Mouse (Mus musculus) embryonic fibroblast, embryonic 13.5 days (primary cell): ENCODE results near the gene Slc22a23. TPM values are rescaled to one million over a fixed set of nuclear protein-coding genes. Genes with fewer than 3 reads are reported as not detected.

ENCODE experiments used
- H3K27ac ChIP-seq: 2 replicates; pipeline ENCODE4 v1.5.1; 2012; ENCODE audit warnings: low read length, control low read depth, inconsistent platforms; ENCODE audit not compliant: insufficient read depth
- H3K4me1 ChIP-seq: 2 replicates; pipeline ENCODE4 v1.6.1; 2011; ENCODE audit warnings: low read length; ENCODE audit not compliant: control insufficient read depth, insufficient read depth
- H3K4me3 ChIP-seq: 2 replicates; pipeline ENCODE4 v1.5.1; 2011; ENCODE audit warnings: mild to moderate bottlenecking, control low read depth, low read length; ENCODE audit not compliant: insufficient read depth
- CTCF ChIP-seq: IDR thresholded peaks from 2 replicates; pipeline ENCODE4 v1.5.1; 2011; ENCODE audit warnings: mild to moderate bottlenecking, control low read depth, low read length, moderate library complexity, borderline replicate concordance; ENCODE audit not compliant: insufficient read depth
- POLR2A ChIP-seq: IDR thresholded peaks from 2 replicates; pipeline ENCODE4 v1.6.1; 2011; ENCODE audit warnings: low read depth, mild to moderate bottlenecking, control low read depth, low read length, moderate library complexity
- polyA plus RNA-seq: library from polyadenylated mRNA; stranded (reverse); fragments of >200 nt; gene quantifications from 2 replicates; pipeline ENCODE4 v1.2.4, GENCODE M21; 2011; ENCODE audit warnings: low read depth; ENCODE audit not compliant: missing spikeins, insufficient read length

Gene Slc22a23
- polyA plus RNA-seq, 1 experiment: 5.7 TPM

DNA sequence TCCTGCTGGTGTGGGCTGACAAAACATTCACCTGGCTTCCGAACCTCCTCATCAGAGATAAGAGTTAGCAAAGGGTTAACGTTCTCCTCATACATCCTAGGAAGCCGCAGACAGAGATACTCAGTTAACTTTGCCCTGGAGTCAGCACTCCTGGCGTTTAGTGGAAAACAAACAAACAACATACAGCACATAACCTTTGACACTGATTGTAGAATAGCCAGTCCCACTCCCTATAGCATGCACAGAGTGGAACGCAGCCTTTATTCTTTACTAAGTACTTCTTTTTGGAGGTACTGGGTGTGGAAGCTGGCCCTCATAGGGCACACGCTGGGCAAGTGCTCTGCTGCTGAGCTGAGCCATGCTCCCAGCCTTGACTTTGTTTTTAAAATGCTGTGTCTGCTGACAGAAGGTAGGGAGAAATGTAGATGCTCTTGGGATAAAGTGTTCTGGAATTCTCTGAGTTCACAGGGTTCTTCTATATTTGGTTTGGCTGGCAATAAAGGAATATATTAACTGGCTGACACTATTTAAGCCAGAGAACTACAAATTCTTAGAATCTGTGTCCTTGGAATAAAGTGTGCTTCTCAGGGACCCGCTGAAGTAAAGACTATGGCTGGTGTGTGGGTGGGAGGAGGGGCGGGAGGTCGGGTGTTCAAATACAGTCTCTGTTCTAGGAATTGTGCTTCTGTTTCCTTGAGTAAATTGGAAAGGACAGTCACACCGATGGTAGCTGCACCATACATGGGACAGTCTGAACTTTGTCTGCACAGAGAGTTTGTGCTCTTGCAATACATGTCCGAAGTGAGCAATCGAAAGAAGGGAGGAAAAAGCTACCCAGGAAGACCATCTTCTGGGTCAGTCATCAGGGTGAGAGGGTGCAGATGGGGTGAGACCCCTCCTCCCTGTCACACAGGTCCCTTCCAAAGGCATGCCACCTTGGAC lies 117.0 kb downstream of the Slc22a23 start:
- 0 out of 2 replicates have a peak, but pooled peaks cover 3% of the 10 kb centered on the region for H3K4me1 ChIP-seq
- TF ChIP-seq CTCF (no peak), POLR2A (no peak)
- no peak overlapping the region for H3K4me3 ChIP-seq
- no peak overlapping the region for H3K27ac ChIP-seq

DNA sequence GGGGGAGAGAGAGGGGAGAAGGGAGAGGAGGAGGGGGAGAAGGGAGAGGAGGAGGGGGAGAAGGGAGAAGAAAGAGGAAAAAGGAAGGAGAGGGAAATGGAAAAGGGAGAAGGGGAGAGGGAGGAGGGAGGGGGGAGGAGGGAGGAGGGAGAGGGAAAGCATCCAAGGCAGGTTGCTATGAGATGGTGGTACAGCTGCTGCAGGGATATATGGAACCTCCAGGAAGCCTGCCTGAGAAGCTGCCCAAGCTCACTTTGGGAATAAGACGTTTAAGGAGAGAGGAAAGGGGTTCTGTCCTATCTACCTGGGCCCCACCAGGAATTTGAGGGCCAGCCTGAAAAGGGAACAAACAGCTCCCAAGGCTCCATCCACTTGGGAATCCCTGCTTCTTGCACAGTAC lies 118.0 kb downstream of the Slc22a23 start:
- TF ChIP-seq CTCF (no peak), POLR2A (no peak)
- Histone ChIP-seq H3K4me3 (no peak overlapping the region), H3K27ac (no peak overlapping the region), H3K4me1 (no peaks in the 10 kb centered on the region)

DNA sequence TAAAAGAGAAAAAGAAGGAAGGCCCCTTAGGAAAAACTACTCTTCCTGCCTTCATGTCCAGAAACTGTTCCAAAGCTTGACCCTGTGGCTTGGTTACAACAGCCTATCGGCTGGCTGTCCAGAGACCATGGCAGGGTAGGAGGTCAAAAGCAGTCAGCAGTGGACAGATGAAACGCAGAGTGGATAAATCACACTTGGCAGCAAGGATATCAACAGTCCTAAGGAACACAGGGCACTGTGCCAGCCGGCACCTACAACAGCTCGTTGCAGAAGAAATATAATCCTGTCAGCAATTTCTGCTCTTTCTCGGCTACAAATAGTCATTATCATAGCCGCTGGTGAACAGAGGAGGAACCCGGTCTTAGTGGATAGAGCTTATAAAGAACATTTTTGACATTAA lies 122.0 kb downstream of the Slc22a23 start:
- Histone ChIP-seq H3K4me1 (no peaks in the 10 kb centered on the region), H3K27ac (no peak overlapping the region), H3K4me3 (no peak overlapping the region)
- no peak for TF ChIP-seq POLR2A
- TF ChIP-seq CTCF: no peak

DNA sequence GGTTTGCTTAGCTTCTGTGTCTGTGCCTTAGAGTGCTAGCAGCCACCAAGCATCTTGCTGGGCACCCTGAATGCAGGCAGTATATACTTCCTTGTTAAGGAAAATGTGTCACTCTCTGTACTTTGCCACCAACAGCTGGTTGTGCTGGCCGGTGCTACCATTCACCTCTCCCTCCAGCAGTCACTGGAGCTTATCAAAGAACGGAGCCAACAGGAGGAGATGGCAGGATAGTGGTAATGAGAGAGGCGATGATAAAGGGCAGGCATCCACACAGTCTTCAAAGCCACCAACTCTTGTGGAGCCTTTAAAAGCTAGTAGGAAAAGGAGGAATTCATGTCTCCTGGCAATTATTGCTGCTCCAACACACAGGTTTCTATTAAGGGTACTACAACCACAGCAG lies 125.3 kb downstream of the Slc22a23 start:
- Histone ChIP-seq H3K27ac (no peak overlapping the region), H3K4me1 (no peaks in the 10 kb centered on the region), H3K4me3 (no peak overlapping the region)
- no peak for TF ChIP-seq POLR2A
- no peak for TF ChIP-seq CTCF

DNA sequence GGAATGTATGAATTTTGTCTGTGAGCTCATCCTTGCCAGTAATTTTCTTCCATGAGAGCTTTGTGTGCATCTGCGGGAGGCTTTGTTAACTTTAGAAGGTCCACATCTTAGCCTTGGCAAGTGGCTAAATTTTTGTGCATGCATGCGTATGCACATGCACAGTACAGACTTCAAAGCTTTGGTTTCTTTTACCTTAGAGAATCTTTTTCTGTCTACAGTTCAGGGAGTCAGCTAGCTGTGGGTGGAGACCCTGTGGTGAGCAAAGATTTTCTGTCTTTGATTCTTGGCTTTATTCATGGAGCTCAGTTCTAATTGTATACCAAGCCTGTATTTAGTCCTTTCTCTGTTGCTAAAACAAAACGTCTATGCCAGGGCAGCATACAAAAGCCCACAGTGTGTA lies 126.2 kb downstream of the Slc22a23 start:
- Histone ChIP-seq H3K27ac (no peak overlapping the region), H3K4me1 (no peaks in the 10 kb centered on the region), H3K4me3 (no peak overlapping the region)
- TF ChIP-seq POLR2A: no peak
- TF ChIP-seq CTCF: no peak

DNA sequence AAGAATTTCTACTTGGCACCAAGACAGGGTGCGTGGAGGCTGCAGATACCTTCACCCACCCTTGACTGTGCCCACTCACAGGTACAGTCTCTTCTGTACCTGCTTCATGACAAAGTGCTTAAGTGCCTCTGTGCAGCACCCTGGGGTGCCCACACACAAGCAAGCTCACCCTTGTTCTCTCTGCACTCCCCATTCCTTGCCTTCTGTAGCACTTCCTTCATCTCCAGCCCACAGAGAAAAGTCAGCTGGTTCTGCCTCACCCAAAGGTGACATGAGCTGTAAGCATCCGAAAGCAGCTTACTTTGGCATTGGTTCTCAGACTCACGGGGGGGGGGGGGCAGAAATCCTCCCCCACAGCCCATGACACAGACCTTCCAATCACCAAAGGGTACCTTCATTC lies 130.1 kb downstream of the Slc22a23 start:
- Histone ChIP-seq H3K4me3 (no peak overlapping the region), H3K4me1 (no peaks in the 10 kb centered on the region), H3K27ac (no peak overlapping the region)
- TF ChIP-seq CTCF (no peak), POLR2A (no peak)

DNA sequence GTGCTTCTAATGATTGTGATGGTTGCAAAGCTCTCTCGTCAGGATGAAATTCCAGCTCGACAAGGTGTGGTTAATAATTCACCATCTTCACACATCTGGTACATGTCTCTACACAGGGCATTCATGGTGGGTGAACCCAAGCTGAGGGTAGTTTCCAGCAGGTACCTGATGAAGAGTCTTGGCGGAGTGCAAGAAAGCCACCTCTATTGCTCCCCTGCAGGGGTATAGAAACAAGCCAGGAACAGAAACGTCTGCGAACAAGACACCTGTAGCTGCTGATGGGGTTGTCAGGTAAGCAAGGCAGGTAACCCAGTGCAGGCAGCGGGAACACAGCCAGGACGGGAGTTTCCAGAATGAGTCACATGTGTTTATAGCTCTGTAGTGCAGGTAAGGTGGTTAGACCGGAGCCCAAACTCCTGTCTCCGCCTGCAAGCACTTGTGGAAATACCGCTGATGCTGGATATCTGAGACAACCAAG lies 132.2 kb downstream of the Slc22a23 start:
- Histone ChIP-seq H3K27ac (no peak overlapping the region), H3K4me1 (no peaks in the 10 kb centered on the region)
- no peak for TF ChIP-seq CTCF
- TF ChIP-seq POLR2A: no peak

DNA sequence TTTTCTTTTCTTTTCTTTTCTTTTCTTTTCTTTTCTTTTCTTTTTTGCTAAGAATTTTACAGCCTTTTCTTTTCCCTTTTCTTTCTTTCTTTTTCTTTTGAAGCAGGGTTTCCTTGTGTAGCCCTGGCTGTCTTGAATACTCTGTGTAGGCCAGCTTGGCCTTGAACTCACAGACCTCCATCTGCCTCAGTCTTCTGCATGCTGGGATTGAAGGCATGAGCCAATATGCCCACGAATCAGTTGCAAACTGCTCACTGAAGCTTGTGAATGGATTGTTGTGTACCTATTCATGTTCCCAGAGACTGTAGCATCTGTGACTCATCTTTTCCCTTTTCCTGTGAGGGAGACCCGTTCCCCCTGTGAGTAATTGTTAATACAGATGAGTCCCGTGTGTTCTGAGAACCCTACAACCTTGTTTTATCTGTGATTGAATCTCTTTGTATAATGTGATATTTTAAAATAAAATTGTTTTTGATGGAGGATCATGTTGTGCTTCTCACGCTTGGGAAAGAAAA lies 133.7 kb downstream of the Slc22a23 start:
- no peak overlapping the region for H3K4me3 ChIP-seq
- no peak overlapping the region for H3K27ac ChIP-seq
- TF ChIP-seq CTCF (no peak), POLR2A (no peak)
- H3K4me1 ChIP-seq: no peaks in the 10 kb centered on the region

More for the DNA sequence above, 132.2 kb downstream of the Slc22a23 start:
- no peak overlapping the region for H3K4me3 ChIP-seq

DNA sequence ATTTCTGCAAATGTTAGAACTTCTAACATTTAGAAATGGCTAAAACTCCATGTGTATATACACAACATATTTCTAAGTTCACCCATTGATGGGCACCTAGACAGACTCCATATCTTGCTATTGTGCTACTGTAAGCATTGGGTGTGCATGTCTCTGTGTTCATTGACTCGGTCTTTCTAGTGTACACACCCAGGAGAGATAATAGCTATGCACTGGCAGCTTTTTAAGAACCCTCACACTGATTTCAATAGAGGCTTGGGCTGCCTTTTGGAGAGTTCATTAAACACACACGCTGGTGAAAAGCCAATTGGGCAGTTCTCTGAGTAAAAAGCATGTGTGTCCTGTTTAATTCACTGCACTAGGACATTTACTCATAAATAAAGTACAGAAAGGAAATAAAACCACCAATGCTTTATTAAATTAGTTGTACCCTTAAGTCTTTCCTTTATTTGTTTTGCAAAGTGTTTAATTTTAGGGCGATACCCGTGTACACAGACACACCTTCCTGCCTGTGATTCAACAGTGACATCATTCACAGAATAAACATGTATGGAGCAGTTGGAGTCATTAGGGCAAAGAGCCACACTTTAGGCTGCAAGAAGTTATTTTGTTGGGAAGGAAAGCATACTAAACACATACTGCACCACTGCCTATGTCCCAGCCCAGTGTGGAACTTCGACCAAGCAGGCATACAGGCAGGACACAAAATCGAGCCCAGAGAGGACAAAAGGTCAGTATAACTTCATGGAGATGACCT lies 137.1 kb downstream of the Slc22a23 start:
- Histone ChIP-seq H3K4me3 (no peak overlapping the region), H3K4me1 (no peaks in the 10 kb centered on the region), H3K27ac (no peak overlapping the region)
- TF ChIP-seq CTCF: no peak
- no peak for TF ChIP-seq POLR2A

DNA sequence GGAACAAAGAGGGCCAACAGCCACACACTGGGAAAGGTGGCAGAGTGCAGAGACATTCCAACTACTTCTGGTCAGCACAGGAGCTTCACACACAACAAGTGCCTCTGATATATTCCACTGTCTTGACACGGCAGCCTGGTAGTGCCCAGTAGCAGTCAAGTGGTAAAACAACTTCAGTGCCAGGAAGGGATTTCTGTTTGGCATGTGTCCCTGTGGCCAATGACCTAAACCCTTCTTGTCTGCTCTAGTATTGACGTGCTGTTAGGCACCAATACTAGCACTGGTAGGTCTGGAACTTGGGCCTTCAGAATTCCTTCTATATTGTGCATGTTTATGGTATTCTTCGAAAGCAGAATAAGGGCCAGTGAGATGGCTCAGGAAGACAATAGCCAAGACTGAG lies 139.8 kb downstream of the Slc22a23 start:
- TF ChIP-seq POLR2A (no peak), CTCF (no peak)

More for the DNA sequence above, 139.8 kb downstream of the Slc22a23 start:
- Histone ChIP-seq H3K27ac (no peak overlapping the region), H3K4me3 (no peak overlapping the region), H3K4me1 (no peaks in the 10 kb centered on the region)
